ENCODE assay signal across 11 mouse cellular contexts in the genomic region with DNA sequence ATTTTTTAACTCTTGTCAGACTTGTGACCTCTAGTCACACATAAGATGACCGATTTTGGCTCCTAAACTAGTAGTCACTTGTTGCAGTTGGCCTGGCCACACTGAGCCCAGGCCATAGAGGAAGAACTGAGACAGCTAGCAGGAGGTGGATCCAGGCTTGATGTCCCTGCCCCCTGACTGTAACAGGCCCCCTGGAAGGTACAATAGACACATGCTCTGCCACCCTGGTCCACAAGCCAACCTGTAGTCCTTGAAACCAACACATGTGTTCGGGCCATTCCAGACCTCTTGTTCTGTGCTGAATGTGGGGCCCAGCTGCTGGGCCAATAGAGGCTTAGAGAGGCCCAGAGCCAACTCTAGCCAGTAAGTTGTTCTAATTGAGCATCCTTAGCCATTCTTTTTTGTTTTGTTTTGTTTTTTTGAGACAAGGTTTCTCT. TPM values are rescaled to one million over a fixed set of nuclear protein-coding genes. Genes with fewer than 3 reads are reported as not detected.
DNase-seq lines count a peak whose midpoint lies in the region; ATAC-seq and TF ChIP-seq lines count a peak whose summit lies in the region.
"Had no signal": no experiment of that assay in that cellular context is flagged by ENCODE, and none has a peak within 500 bp of the region (broad histone marks: within the 10 kb centered on the region; RNA-seq: fewer than 3 reads in every experiment).

No protein-coding gene starts in this region.

- TF ChIP-seq POLR2A in liver, adult 2 months (IDR thresholded peaks at IDR 0.05; ENCODE audit: extremely low read depth, insufficient read depth, low read length) = no peak
- TF ChIP-seq POLR2A in myocyte (IDR thresholded peaks at IDR 0.05; ENCODE audit: insufficient read length, low read depth) = no peak

- peak overlapping the region; percentile 98 for H3K27ac ChIP-seq in heart, embryonic 10.5 days
- peak overlapping the region; percentile 99 for H3K27ac ChIP-seq in liver, adult 2 months (replicated peaks; ENCODE audit: insufficient read depth, low read depth, low read length)
- H3K27ac ChIP-seq in heart, embryonic 16.5 days (ENCODE audit: low read length) = peak overlapping the region; percentile 100; the same call in 1 of the 2 replicates
- H3K27ac ChIP-seq: hindbrain, embryonic 15.5 days had no signal

- no peak for DNase-seq in heart, embryonic 10.5 days (ENCODE audit: low spot score)
- no peak for DNase-seq in heart, postnatal 14 days
- DNase-seq in liver, adult 2 months (ENCODE audit: extremely low read depth, low read depth, low spot score) = no peak
- no peak for DNase-seq in liver
- DNase-seq in ovary, postnatal 36 days (ENCODE audit: low spot score) = no peak
- DNase-seq: cerebellum, postnatal 36 days had no signal

- TF ChIP-seq CTCF in liver, adult 2 months (IDR thresholded peaks at IDR 0.05; ENCODE audit: low read depth, low read length) = no peak

- no peak for ATAC-seq in heart, embryonic 16.5 days (replicated peaks; ENCODE audit: extremely low read depth, insufficient read depth, low FRiP score)
- ATAC-seq in megakaryocyte progenitor cell, adult 5-6 weeks (replicated peaks; ENCODE audit: poor library complexity) = no peak

- peaks cover 17% of the 10 kb centered on the region for H3K36me3 ChIP-seq in heart, embryonic 10.5 days
- H3K36me3 ChIP-seq in liver, adult 2 months (ENCODE audit: control insufficient read depth, insufficient read depth, low read length) = no peaks in the 10 kb centered on the region
- no peaks in the 10 kb centered on the region; the same call in 1 of the 2 replicates for H3K36me3 ChIP-seq in heart, embryonic 16.5 days (ENCODE audit: control insufficient read depth, insufficient read depth)
- H3K36me3 ChIP-seq in myocyte (ENCODE audit: control insufficient read depth, insufficient read depth) = peaks cover 10% of the 10 kb centered on the region

- no peak overlapping the region for H3K4me3 ChIP-seq in heart, embryonic 10.5 days
- no peak overlapping the region for H3K4me3 ChIP-seq in liver, adult 2 months (ENCODE audit: insufficient read depth, low read depth, low read length)
- H3K4me3 ChIP-seq in heart, embryonic 16.5 days (ENCODE audit: low read length) = no peak overlapping the region
- no peak overlapping the region for H3K4me3 ChIP-seq in myocyte
- H3K4me3 ChIP-seq: hindbrain, embryonic 15.5 days; lung, embryonic 15.5 days had no signal

- intact Hi-C loops in heart, postnatal 14 days (cut with DNase I) = no loop called here

- peaks cover 8% of the 10 kb centered on the region; the same call in 1 of the 2 replicates for H3K79me2 ChIP-seq in liver, adult 2 months (ENCODE audit: control insufficient read depth, insufficient read depth, low read length)
- peaks cover 4% of the 10 kb centered on the region for H3K79me2 ChIP-seq in myocyte (ENCODE audit: control insufficient read depth, insufficient read depth)

- no peaks in the 10 kb centered on the region for H3K9me3 ChIP-seq in heart, embryonic 10.5 days
- H3K9me3 ChIP-seq in heart, embryonic 16.5 days (replicated peaks; ENCODE audit: control insufficient read depth, low read length) = no peaks in the 10 kb centered on the region
- H3K9me3 ChIP-seq: hindbrain, embryonic 15.5 days; lung, embryonic 15.5 days had no signal

- H3K27me3 ChIP-seq in heart, embryonic 10.5 days (ENCODE audit: insufficient read depth, poor library complexity, severe bottlenecking) = no peaks in the 10 kb centered on the region
- no peaks in the 10 kb centered on the region for H3K27me3 ChIP-seq in liver, adult 2 months (ENCODE audit: control insufficient read depth, insufficient read depth, low read length)
- H3K27me3 ChIP-seq in heart, embryonic 16.5 days (ENCODE audit: control insufficient read depth, insufficient read depth, low read length) = no peaks in the 10 kb centered on the region
- H3K27me3 ChIP-seq in myocyte (ENCODE audit: control insufficient read depth, insufficient read depth, insufficient read length) = no peaks in the 10 kb centered on the region
- H3K27me3 ChIP-seq: hindbrain, embryonic 15.5 days; lung, embryonic 15.5 days had no signal

- no peak overlapping the region for H3K4me2 ChIP-seq in heart, embryonic 16.5 days (ENCODE audit: low read depth, low read length)
- H3K4me2 ChIP-seq in myocyte (ENCODE audit: low read depth) = no peak overlapping the region
- H3K4me2 ChIP-seq: hindbrain, embryonic 15.5 days; lung, embryonic 15.5 days had no signal

- H3K9ac ChIP-seq in liver, adult 2 months (ENCODE audit: low read depth, low read length) = no peak overlapping the region
- H3K9ac ChIP-seq in heart, embryonic 16.5 days (ENCODE audit: low read length) = no peak overlapping the region
- H3K9ac ChIP-seq: hindbrain, embryonic 15.5 days; lung, embryonic 15.5 days had no signal

- 88% methylated on average over 2 of the region's 2 CpGs for WGBS in heart, embryonic 10.5 days
- WGBS in liver, adult 2 months = 54% methylated on average over 2 of the region's 2 CpGs
- WGBS in heart, embryonic 16.5 days = 81% methylated on average over 2 of the region's 2 CpGs

- H3ac ChIP-seq in myocyte (ENCODE audit: control insufficient read depth, insufficient read length) = no peak overlapping the region

- peaks cover 47% of the 10 kb centered on the region for H3K4me1 ChIP-seq in heart, embryonic 10.5 days
- peaks cover 27% of the 10 kb centered on the region for H3K4me1 ChIP-seq in liver, adult 2 months (ENCODE audit: control insufficient read depth, insufficient read depth, low read length)
- H3K4me1 ChIP-seq in heart, embryonic 16.5 days (ENCODE audit: control insufficient read depth, insufficient read depth, low read length) = peaks cover 31% of the 10 kb centered on the region

TF ChIP-seq in myocyte, 11 proteins besides CTCF, POLR2A, EP300 and RAD21:
- TF ChIP-seq USF1 (IDR thresholded peaks at IDR 0.05; ENCODE audit: low read depth) (no peak), MYOG (IDR thresholded peaks at IDR 0.05; ENCODE audit: control insufficient read depth in 1 of 3, insufficient read depth in 1 of 3, insufficient read length in 2 of 3, low read depth in 2 of 3) (no peak), POLR2AphosphoS2 (IDR thresholded peaks at IDR 0.05; ENCODE audit: insufficient read length, low read depth) (peak; percentile 53), E2F4 (IDR thresholded peaks at IDR 0.05; ENCODE audit: insufficient read depth) (no peak), MYOD1 (IDR thresholded peaks at IDR 0.05; ENCODE audit: control insufficient read depth in 1 of 3, insufficient read length in 2 of 3, low read depth in 2 of 3) (no peak), TCF3 (IDR thresholded peaks at IDR 0.05; ENCODE audit: insufficient read length, low read depth) (no peak)
TF ChIP-seq in myocyte: peak in this region for 1.

RNA-seq across cellular contexts. Expression of a gene that starts 2.4 kb away (rescaled TPM):
- polyA plus RNA-seq in heart, embryonic 10.5 days (2016; fragmentation: Nextera tagmentation; extraction: Ambion mirVana) = 90.8 and 92.0 TPM in 2 replicates
- 100 to 1,000 TPM; 166 to 169 TPM for total RNA-seq in heart, postnatal 14 days (2021)
- 88.6 and 119 TPM in 2 replicates for total RNA-seq in liver, adult 2 months (2014; rRNA removed)
- polyA plus RNA-seq in liver, adult 2 months (2012; rRNA removed) = 87.0 and 116 TPM in 2 replicates
- polyA plus RNA-seq in heart, embryonic 16.5 days (2015; fragmentation: Nextera tagmentation; extraction: Ambion mirVana) = 82.1 and 92.8 TPM in 2 replicates
- polyA plus RNA-seq in myocyte (2012; fragmentation: generic; extraction: Trizol) = 119 TPM
- 40.1 and 46.2 TPM in 2 replicates for total RNA-seq in megakaryocyte progenitor cell, adult 5-6 weeks (2015)
- 32.8 and 44.4 TPM in 2 replicates for total RNA-seq in megakaryocyte progenitor cell, adult 5-6 weeks (2017)

RNA-seq across cellular contexts. Expression of a gene that starts 21.5 kb away (rescaled TPM):
- polyA plus RNA-seq in heart, embryonic 10.5 days (2016; fragmentation: Nextera tagmentation; extraction: Ambion mirVana) = 54.8 and 56.8 TPM in 2 replicates
- 10 to 100 TPM in 1 of 2 experiments, 1 to 10 TPM in 1; 7.0 to 11.4 TPM for total RNA-seq in heart, postnatal 14 days (2021)
- total RNA-seq in liver, adult 2 months (2014; rRNA removed) = 3.5 and 5.2 TPM in 2 replicates
- polyA plus RNA-seq in liver, adult 2 months (2012; rRNA removed) = 6.1 TPM in 2 replicates
- 29.0 and 33.4 TPM in 2 replicates for polyA plus RNA-seq in heart, embryonic 16.5 days (2015; fragmentation: Nextera tagmentation; extraction: Ambion mirVana)
- polyA plus RNA-seq in myocyte (2012; fragmentation: generic; extraction: Trizol) = 25.1 TPM
- total RNA-seq in megakaryocyte progenitor cell, adult 5-6 weeks (2015) = 26.4 and 31.9 TPM in 2 replicates
- total RNA-seq in megakaryocyte progenitor cell, adult 5-6 weeks (2017) = 34.9 and 39.0 TPM in 2 replicates

RNA-seq across cellular contexts. Expression of a gene that starts 21.7 kb away (rescaled TPM):
- 12.8 and 14.4 TPM in 2 replicates for polyA plus RNA-seq in heart, embryonic 10.5 days (2016; fragmentation: Nextera tagmentation; extraction: Ambion mirVana)
- total RNA-seq in heart, postnatal 14 days (2021) = 1 to 10 TPM; 4.5 to 4.9 TPM
- total RNA-seq in liver, adult 2 months (2014; rRNA removed) = 17.2 and 18.3 TPM in 2 replicates
- polyA plus RNA-seq in liver, adult 2 months (2012; rRNA removed) = 42.5 and 49.7 TPM in 2 replicates
- polyA plus RNA-seq in heart, embryonic 16.5 days (2015; fragmentation: Nextera tagmentation; extraction: Ambion mirVana) = 11.2 and 13.2 TPM in 2 replicates
- 1.9 TPM for polyA plus RNA-seq in myocyte (2012; fragmentation: generic; extraction: Trizol)
- 7.0 and 13.6 TPM in 2 replicates for total RNA-seq in megakaryocyte progenitor cell, adult 5-6 weeks (2015)
- 1.7 and 4.3 TPM in 2 replicates for total RNA-seq in megakaryocyte progenitor cell, adult 5-6 weeks (2017)

RNA-seq across cellular contexts. Expression of a gene that starts 23.4 kb away (rescaled TPM):
- 59.0 and 69.9 TPM in 2 replicates for polyA plus RNA-seq in heart, embryonic 10.5 days (2016; fragmentation: Nextera tagmentation; extraction: Ambion mirVana)
- total RNA-seq in heart, postnatal 14 days (2021) = 10 to 100 TPM; 40.6 to 41.9 TPM
- total RNA-seq in liver, adult 2 months (2014; rRNA removed) = 16.2 and 19.7 TPM in 2 replicates
- polyA plus RNA-seq in liver, adult 2 months (2012; rRNA removed) = 36.1 and 36.8 TPM in 2 replicates
- 41.7 and 58.2 TPM in 2 replicates for polyA plus RNA-seq in heart, embryonic 16.5 days (2015; fragmentation: Nextera tagmentation; extraction: Ambion mirVana)
- polyA plus RNA-seq in myocyte (2012; fragmentation: generic; extraction: Trizol) = 55.9 TPM
- total RNA-seq in megakaryocyte progenitor cell, adult 5-6 weeks (2015) = 10.5 and 13.2 TPM in 2 replicates
- 19.9 and 25.7 TPM in 2 replicates for total RNA-seq in megakaryocyte progenitor cell, adult 5-6 weeks (2017)

RNA-seq across cellular contexts. Expression of a gene that starts 57.6 kb away (rescaled TPM):
- 110 and 150 TPM in 2 replicates for polyA plus RNA-seq in heart, embryonic 10.5 days (2016; fragmentation: Nextera tagmentation; extraction: Ambion mirVana)
- total RNA-seq in heart, postnatal 14 days (2021) = 100 to 1,000 TPM; 123 to 131 TPM
- total RNA-seq in liver, adult 2 months (2014; rRNA removed) = 54.4 and 56.1 TPM in 2 replicates
- polyA plus RNA-seq in liver, adult 2 months (2012; rRNA removed) = 110 and 123 TPM in 2 replicates
- polyA plus RNA-seq in heart, embryonic 16.5 days (2015; fragmentation: Nextera tagmentation; extraction: Ambion mirVana) = 50.7 and 103 TPM in 2 replicates
- polyA plus RNA-seq in myocyte (2012; fragmentation: generic; extraction: Trizol) = 178 TPM
- 39.1 and 43.1 TPM in 2 replicates for total RNA-seq in megakaryocyte progenitor cell, adult 5-6 weeks (2015)
- total RNA-seq in megakaryocyte progenitor cell, adult 5-6 weeks (2017) = 127 and 171 TPM in 2 replicates
